Comparison of ENCODE assay signal across 9 mouse cellular contexts in the genomic region with DNA sequence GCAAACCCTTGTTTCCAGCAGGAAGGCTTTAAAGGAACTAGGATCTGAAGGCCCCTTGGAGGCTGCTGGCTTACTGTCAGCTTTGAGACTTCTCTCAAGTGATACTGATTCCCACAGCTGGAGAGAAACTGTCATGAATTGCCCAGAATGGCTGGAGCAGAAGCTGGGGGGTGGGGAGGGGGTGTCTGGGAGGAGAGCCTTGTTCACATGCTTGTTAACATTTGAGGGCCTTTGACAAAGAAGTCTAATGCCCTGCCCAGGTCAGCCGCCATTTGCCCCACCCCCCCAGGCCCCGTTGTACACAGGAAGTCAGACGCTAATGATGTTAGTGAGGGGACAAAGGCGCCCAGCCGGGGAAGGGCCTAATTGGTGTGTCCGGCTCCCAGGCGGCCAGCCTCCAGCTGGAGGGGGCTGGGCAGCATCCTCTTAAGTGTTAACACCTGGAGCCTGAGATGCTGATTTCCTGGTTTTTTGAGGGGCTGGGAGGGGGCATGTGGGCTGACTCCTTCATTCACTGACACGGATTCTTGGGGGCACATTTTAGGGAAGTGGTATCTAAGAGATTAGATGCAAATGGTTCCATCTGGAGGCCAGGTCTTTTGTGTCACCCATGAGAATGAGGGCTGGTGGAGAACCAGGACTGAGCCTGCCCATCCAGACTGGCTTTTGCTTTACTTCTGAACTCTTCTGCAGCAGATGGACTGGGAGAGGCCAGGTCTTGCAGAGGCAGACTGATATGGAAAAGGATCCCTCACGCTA. TPM values are rescaled to one million over a fixed set of nuclear protein-coding genes. Genes with fewer than 3 reads are reported as not detected.
A peak's percentile ranks its signal among the peaks of the same experiment; 100 is the strongest.
DNase-seq lines count a peak whose midpoint lies in the region; ATAC-seq and TF ChIP-seq lines count a peak whose summit lies in the region.
"Had no signal": no experiment of that assay in that cellular context is flagged by ENCODE, and none has a peak within 500 bp of the region (broad histone marks: within the 10 kb centered on the region; RNA-seq: fewer than 3 reads in every experiment).

No protein-coding gene starts in this region.

- peak overlapping the region; percentile 81 for H3K27ac ChIP-seq in embryonic facial prominence, embryonic 10.5 days (replicated peaks)
- peak overlapping the region; percentile 74 for H3K27ac ChIP-seq in lung, embryonic 15.5 days
- H3K27ac ChIP-seq in stomach, postnatal 0 days (replicated peaks): peak overlapping the region; percentile 63; the same call in 1 of the 2 replicates
- H3K27ac ChIP-seq in thymus, adult 2 months (ENCODE audit: control insufficient read depth, insufficient read depth, low read length): no peak overlapping the region
- H3K27ac ChIP-seq: macrophage had no signal

- TF ChIP-seq CTCF in stomach, postnatal 0 days (IDR thresholded peaks at IDR 0.05; ENCODE audit: low read depth): no peak
- TF ChIP-seq CTCF in thymus, adult 2 months (IDR thresholded peaks at IDR 0.05; ENCODE audit: borderline replicate concordance, control insufficient read depth, extremely low read depth, insufficient read depth, low read length, poor library complexity): no peak

- H3K4me3 ChIP-seq in embryonic facial prominence, embryonic 10.5 days: peak overlapping the region; percentile 33
- no peak overlapping the region for H3K4me3 ChIP-seq in lung, embryonic 15.5 days
- no peak overlapping the region for H3K4me3 ChIP-seq in stomach, postnatal 0 days (ENCODE audit: low read depth, low read length)
- no peak overlapping the region for H3K4me3 ChIP-seq in thymus, adult 2 months (ENCODE audit: control insufficient read depth, insufficient read depth, low read length)

- peak; percentile 81 for DNase-seq in ES-CJ7 (ENCODE audit: low read depth, low spot score)
- peak; percentile 94 for DNase-seq in embryonic facial prominence, embryonic 10.5 days (ENCODE audit: low spot score)
- DNase-seq in heart, postnatal 10 days: peak; percentile 43 to 53
- no peak for DNase-seq in stomach, postnatal 0 days (ENCODE audit: low spot score)
- no peak for DNase-seq in urinary bladder, postnatal 10 days (ENCODE audit: low spot score)
- DNase-seq in layer of hippocampus, postnatal 36 days: no peak
- no peak for DNase-seq in thymus, adult 2 months

- ATAC-seq in lung, embryonic 15.5 days (ENCODE audit: borderline replicate concordance, extremely low read depth, low FRiP score, low TSS enrichment): peak; percentile 73; the same call in 1 of the 2 replicates
- peak; percentile 45; the same call in 1 of the 2 replicates for ATAC-seq in stomach, postnatal 0 days (ENCODE audit: low FRiP score, low TSS enrichment)

- H3K4me1 ChIP-seq in embryonic facial prominence, embryonic 10.5 days: peaks cover 96% of the 10 kb centered on the region
- peaks cover 48% of the 10 kb centered on the region for H3K4me1 ChIP-seq in lung, embryonic 15.5 days
- H3K4me1 ChIP-seq in stomach, postnatal 0 days (replicated peaks; ENCODE audit: control insufficient read depth, insufficient read depth): no peaks in the 10 kb centered on the region; the same call in none of the 2 replicates
- H3K4me1 ChIP-seq in thymus, adult 2 months (replicated peaks; ENCODE audit: control insufficient read depth, insufficient read depth, low read length): no peaks in the 10 kb centered on the region

- H3K9me3 ChIP-seq in embryonic facial prominence, embryonic 10.5 days: no peaks in the 10 kb centered on the region
- no peaks in the 10 kb centered on the region for H3K9me3 ChIP-seq in lung, embryonic 15.5 days
- H3K9me3 ChIP-seq in stomach, postnatal 0 days (ENCODE audit: control insufficient read depth, low read length): no peaks in the 10 kb centered on the region

- intact Hi-C loops in heart, postnatal 10 days (cut with DNase I): no loop called here

- H3K36me3 ChIP-seq in embryonic facial prominence, embryonic 10.5 days (replicated peaks): 0 out of 2 replicates have a peak, but pooled peaks cover 5% of the 10 kb centered on the region
- no peaks in the 10 kb centered on the region for H3K36me3 ChIP-seq in lung, embryonic 15.5 days
- H3K36me3 ChIP-seq in stomach, postnatal 0 days (ENCODE audit: control insufficient read depth, insufficient read depth, low read length): no peaks in the 10 kb centered on the region
- H3K36me3 ChIP-seq in thymus, adult 2 months (ENCODE audit: control insufficient read depth, insufficient read depth, low read length): no peaks in the 10 kb centered on the region

- H3K4me2 ChIP-seq in lung, embryonic 15.5 days: no peak overlapping the region; the same call in 1 of the 2 replicates
- H3K4me2 ChIP-seq in stomach, postnatal 0 days (replicated peaks; ENCODE audit: low read depth): no peak overlapping the region

- TF ChIP-seq EP300 in stomach, postnatal 0 days (optimal IDR thresholded peaks at IDR 0.05): no peak

- WGBS in embryonic facial prominence, embryonic 10.5 days: 3% methylated on average over 9 of the region's 9 CpGs
- 22% methylated on average over 9 of the region's 9 CpGs for WGBS in lung, embryonic 15.5 days
- 28% methylated on average over 9 of the region's 9 CpGs for WGBS in stomach, postnatal 0 days
- 44% methylated on average over 9 of the region's 9 CpGs for WGBS in thymus, adult 2 months

- no peaks in the 10 kb centered on the region for H3K27me3 ChIP-seq in embryonic facial prominence, embryonic 10.5 days (replicated peaks; ENCODE audit: low read depth, poor library complexity, severe bottlenecking)
- H3K27me3 ChIP-seq in lung, embryonic 15.5 days: no peaks in the 10 kb centered on the region
- H3K27me3 ChIP-seq in stomach, postnatal 0 days (ENCODE audit: control insufficient read depth, insufficient read depth, low read length): no peaks in the 10 kb centered on the region
- no peaks in the 10 kb centered on the region for H3K27me3 ChIP-seq in thymus, adult 2 months (ENCODE audit: control insufficient read depth, insufficient read depth, low read length)

- no peak for TF ChIP-seq POLR2A in thymus, adult 2 months (IDR thresholded peaks at IDR 0.05; ENCODE audit: control insufficient read depth, extremely low read depth, insufficient read depth, low read length, poor library complexity)

- no peak overlapping the region for H3K9ac ChIP-seq in lung, embryonic 15.5 days
- no peak overlapping the region for H3K9ac ChIP-seq in stomach, postnatal 0 days (ENCODE audit: low read length)

RNA-seq across cellular contexts. Expression of gene Il17rd, which starts 27.6 kb away (rescaled TPM):
- 9.6 and 10.1 TPM in 2 replicates for polyA plus RNA-seq in embryonic facial prominence, embryonic 10.5 days (2016; fragmentation: Nextera tagmentation; extraction: Ambion mirVana)
- 1 to 10 TPM; 7.7 to 7.9 TPM for total RNA-seq in heart, postnatal 10 days (2021)
- 2.0 and 2.4 TPM in 2 replicates for polyA plus RNA-seq in lung, embryonic 15.5 days (2015; fragmentation: Nextera tagmentation; extraction: Ambion mirVana)
- 1.0 and 1.1 TPM in 2 replicates for polyA plus RNA-seq in stomach, postnatal 0 days (2015; fragmentation: Nextera tagmentation; extraction: Ambion mirVana)
- total RNA-seq in layer of hippocampus, postnatal 36 days (2021): 1 to 10 TPM; 3.3 to 3.7 TPM
- polyA plus RNA-seq in thymus, adult 2 months (2012; rRNA removed): 0.29 and 0.63 TPM in 2 replicates

RNA-seq across cellular contexts. Expression of gene Arhgef3, which starts 48.3 kb away (rescaled TPM):
- 3.8 and 4.0 TPM in 2 replicates for polyA plus RNA-seq in embryonic facial prominence, embryonic 10.5 days (2016; fragmentation: Nextera tagmentation; extraction: Ambion mirVana)
- total RNA-seq in heart, postnatal 10 days (2021): 10 to 100 TPM; 32.4 to 33.5 TPM
- 9.2 and 10.9 TPM in 2 replicates for polyA plus RNA-seq in lung, embryonic 15.5 days (2015; fragmentation: Nextera tagmentation; extraction: Ambion mirVana)
- polyA plus RNA-seq in stomach, postnatal 0 days (2015; fragmentation: Nextera tagmentation; extraction: Ambion mirVana): 13.1 and 14.1 TPM in 2 replicates
- 10 to 100 TPM; 76.8 to 85.8 TPM for total RNA-seq in layer of hippocampus, postnatal 36 days (2021)
- polyA plus RNA-seq in thymus, adult 2 months (2012; rRNA removed): 16.8 and 17.0 TPM in 2 replicates

Comparison
In these comparisons a context has a peak if more than half of its experiments do, and no peak if none do; other contexts are left out.
1. DNase-seq: peak in ES-CJ7 (single experiment), embryonic facial prominence, embryonic 10.5 days (single experiment) and heart, postnatal 10 days (2 of 2); none in stomach, postnatal 0 days (single experiment), urinary bladder, postnatal 10 days (single experiment), layer of hippocampus, postnatal 36 days (0 of 2) and thymus, adult 2 months (single experiment).